Mouse (Mus musculus): ENCODE results near the gene Atp5k. TPM values are rescaled to one million over a fixed set of nuclear protein-coding genes. Genes with fewer than 3 reads are reported as not detected.
A peak's percentile ranks its signal among the peaks of the same experiment; 100 is the strongest.

Atp5k gene
- polyA plus RNA-seq, 1 experiment = 1,348 TPM

GRCm38 (mm10) chr5:108386449-108386848 is 47.8 kb downstream of the Atp5k start:
- no peak overlapping the region for H3K4me2 ChIP-seq (ENCODE audit: low read depth)
- no peak for TF ChIP-seq MAX (IDR thresholded peaks at IDR 0.05; ENCODE audit: low read depth)
- no peak for TF ChIP-seq MYOG (IDR thresholded peaks at IDR 0.05; ENCODE audit: control insufficient read depth in 1 of 3, insufficient read depth in 1 of 3, insufficient read length in 2 of 3, low read depth in 2 of 3)

GRCm38 (mm10) chr5:108385632-108386031 is 48.6 kb downstream of the Atp5k start:
- Histone ChIP-seq H3K79me2 (ENCODE audit: control insufficient read depth, insufficient read depth) (no peaks in the 10 kb centered on the region), H3K27me3 (ENCODE audit: control insufficient read depth, insufficient read depth, insufficient read length) (no peaks in the 10 kb centered on the region), H3K4me3 (no peak overlapping the region), H3ac (ENCODE audit: control insufficient read depth, insufficient read length) (no peak overlapping the region), H3K4me2 (ENCODE audit: low read depth) (peak overlapping the region; percentile 42), H3K36me3 (ENCODE audit: control insufficient read depth, insufficient read depth) (no peaks in the 10 kb centered on the region)
- no peak for TF ChIP-seq TCF12 (IDR thresholded peaks at IDR 0.05; ENCODE audit: insufficient read depth, poor library complexity, severe bottlenecking)
- TF ChIP-seq TCF3 (IDR thresholded peaks at IDR 0.05; ENCODE audit: insufficient read length, low read depth) = no peak
- TF ChIP-seq MYOG (IDR thresholded peaks at IDR 0.05; ENCODE audit: control insufficient read depth in 1 of 3, insufficient read depth in 1 of 3, insufficient read length in 2 of 3, low read depth in 2 of 3) = peak in 1 of 3 experiments; percentile 25

More at GRCm38 (mm10) chr5:108386449-108386848, 47.8 kb downstream of the Atp5k start:
- H3ac ChIP-seq (ENCODE audit: control insufficient read depth, insufficient read length) = no peak overlapping the region
- H3K4me3 ChIP-seq = no peak overlapping the region
- H3K36me3 ChIP-seq (ENCODE audit: control insufficient read depth, insufficient read depth) = no peaks in the 10 kb centered on the region
- no peaks in the 10 kb centered on the region for H3K27me3 ChIP-seq (ENCODE audit: control insufficient read depth, insufficient read depth, insufficient read length)
- H3K79me2 ChIP-seq (ENCODE audit: control insufficient read depth, insufficient read depth) = no peaks in the 10 kb centered on the region

Other genes starting within 250 kb of the Atp5k start
- gene Dr1, start 165.6 kb downstream of the Atp5k start, polyA plus RNA-seq (2012; fragmentation: generic; extraction: Trizol) = 15.1 TPM
- 1.8 TPM for gene Pigg, start 121.8 kb downstream of the Atp5k start, polyA plus RNA-seq (2012; fragmentation: generic; extraction: Trizol)
- 1.1 TPM for gene Gm42517, start 66.5 kb downstream of the Atp5k start, polyA plus RNA-seq (2012; fragmentation: generic; extraction: Trizol)
- gene Pde6b, start 46.1 kb downstream of the Atp5k start, polyA plus RNA-seq (2012; fragmentation: generic; extraction: Trizol) = 0.02 TPM
- 17.1 TPM for gene Mfsd7a, start 14.4 kb upstream of the Atp5k start, polyA plus RNA-seq (2012; fragmentation: generic; extraction: Trizol)
- 19.7 TPM for gene Pcgf3, start 26.8 kb upstream of the Atp5k start, polyA plus RNA-seq (2012; fragmentation: generic; extraction: Trizol)
- gene Cplx1, start 115.6 kb upstream of the Atp5k start, polyA plus RNA-seq (2012; fragmentation: generic; extraction: Trizol) = not detected
- gene Gak, start 195.3 kb upstream of the Atp5k start, polyA plus RNA-seq (2012; fragmentation: generic; extraction: Trizol) = 46.1 TPM
- 15.1 TPM for gene Tmem175, start 195.3 kb upstream of the Atp5k start, polyA plus RNA-seq (2012; fragmentation: generic; extraction: Trizol)
- 4.3 TPM for gene Idua, start 225.9 kb upstream of the Atp5k start, polyA plus RNA-seq (2012; fragmentation: generic; extraction: Trizol)
- gene Dgkq, start 235.2 kb upstream of the Atp5k start, polyA plus RNA-seq (2012; fragmentation: generic; extraction: Trizol) = 4.3 TPM
- 0.13 TPM for gene Slc26a1, start 241.1 kb upstream of the Atp5k start, polyA plus RNA-seq (2012; fragmentation: generic; extraction: Trizol)